ENCODE assay signal across 8 mouse cellular contexts in genomic region chr3:149074658-149075487, GRCm38 (mm10).
DNase-seq lines count a peak whose midpoint lies in the region; ATAC-seq lines count a peak whose summit lies in the region.

No protein-coding gene starts in this region.

- no peaks in the 10 kb centered on the region for H3K4me1 ChIP-seq in hindbrain, embryonic 11.5 days (replicated peaks; ENCODE audit: control insufficient read depth, insufficient read depth, low read length)
- H3K4me1 ChIP-seq in limb, embryonic 10.5 days: peaks cover 34% of the 10 kb centered on the region
- no peaks in the 10 kb centered on the region; the same call in 1 of the 2 replicates for H3K4me1 ChIP-seq in heart, embryonic 11.5 days (ENCODE audit: control insufficient read depth, insufficient read depth, low read length)

- no peak overlapping the region for H3K27ac ChIP-seq in hindbrain, embryonic 11.5 days (ENCODE audit: low read depth, low read length)
- H3K27ac ChIP-seq in limb, embryonic 10.5 days: peak overlapping the region; percentile 67
- no peak overlapping the region for H3K27ac ChIP-seq in heart, embryonic 11.5 days (ENCODE audit: low read depth, low read length)

- no peak overlapping the region for H3K9ac ChIP-seq in hindbrain, embryonic 11.5 days (ENCODE audit: low read depth, low read length)
- H3K9ac ChIP-seq in heart, embryonic 11.5 days (ENCODE audit: low read depth, low read length): no peak overlapping the region

- no peak overlapping the region for H3K4me2 ChIP-seq in hindbrain, embryonic 11.5 days (replicated peaks; ENCODE audit: low read depth, low read length)
- H3K4me2 ChIP-seq in heart, embryonic 11.5 days: no peak overlapping the region

- 74% methylated on average over 27 of the region's 27 CpGs for WGBS in hindbrain, embryonic 11.5 days
- WGBS in limb, embryonic 10.5 days: 56% methylated on average over 27 of the region's 27 CpGs
- WGBS in heart, embryonic 11.5 days (ENCODE audit: insufficient replicate concordance): 78% methylated on average over 27 of the region's 27 CpGs

- no peak overlapping the region for H3K4me3 ChIP-seq in hindbrain, embryonic 11.5 days (ENCODE audit: low read depth, low read length)
- 0 out of 2 replicates have a peak overlapping the region, but pooled peaks have one; percentile 8 for H3K4me3 ChIP-seq in limb, embryonic 10.5 days
- H3K4me3 ChIP-seq in heart, embryonic 11.5 days (ENCODE audit: low read depth, low read length): no peak overlapping the region

- no peaks in the 10 kb centered on the region for H3K27me3 ChIP-seq in hindbrain, embryonic 11.5 days (ENCODE audit: control insufficient read depth, insufficient read depth, low read length)
- no peaks in the 10 kb centered on the region for H3K27me3 ChIP-seq in limb, embryonic 10.5 days (ENCODE audit: low read depth, poor library complexity, severe bottlenecking)
- no peaks in the 10 kb centered on the region for H3K27me3 ChIP-seq in heart, embryonic 11.5 days (ENCODE audit: control insufficient read depth, insufficient read depth, low read length)

- 0 out of 2 replicates have a peak, but pooled peaks have one; percentile 36 for ATAC-seq in cerebellum, adult (ENCODE audit: insufficient number of reproducible peaks, low FRiP score, low TSS enrichment)
- ATAC-seq in hindbrain, embryonic 11.5 days (ENCODE audit: low FRiP score): peak; percentile 47; the same call in 1 of the 2 replicates
- ATAC-seq in heart, embryonic 11.5 days (replicated peaks; ENCODE audit: insufficient number of reproducible peaks, low FRiP score, low TSS enrichment): no peak

- no peaks in the 10 kb centered on the region for H3K9me3 ChIP-seq in hindbrain, embryonic 11.5 days (ENCODE audit: control insufficient read depth, low read length)
- no peaks in the 10 kb centered on the region for H3K9me3 ChIP-seq in limb, embryonic 10.5 days (replicated peaks)
- no peaks in the 10 kb centered on the region for H3K9me3 ChIP-seq in heart, embryonic 11.5 days (replicated peaks; ENCODE audit: control insufficient read depth, low read length)

- no peaks in the 10 kb centered on the region for H3K36me3 ChIP-seq in hindbrain, embryonic 11.5 days (ENCODE audit: control insufficient read depth, insufficient read depth, low read length)
- H3K36me3 ChIP-seq in limb, embryonic 10.5 days: no peaks in the 10 kb centered on the region
- no peaks in the 10 kb centered on the region for H3K36me3 ChIP-seq in heart, embryonic 11.5 days (ENCODE audit: control insufficient read depth, insufficient read depth, low read length)

- no peak for DNase-seq in cerebellum, adult 9-10 months
- DNase-seq in R1 (ENCODE audit: low read depth, low spot score): peak; percentile 57
- no peak for DNase-seq in hindbrain, embryonic 11.5 days (ENCODE audit: low spot score)
- DNase-seq in limb, embryonic 10.5 days (ENCODE audit: low spot score): peak; percentile 61
- no peak for DNase-seq in spleen, postnatal 14 days (ENCODE audit: low spot score in 2 of 2)
- no peak for DNase-seq in layer of hippocampus, adult 11-12 months (ENCODE audit: low spot score)

Comparison
In these comparisons a context has a peak if more than half of its experiments do, and no peak if none do; other contexts are left out.
1. DNase-seq: peak in R1 (single experiment) and limb, embryonic 10.5 days (single experiment); none in cerebellum, adult 9-10 months (single experiment), hindbrain, embryonic 11.5 days (single experiment), spleen, postnatal 14 days (0 of 2) and layer of hippocampus, adult 11-12 months (single experiment).